Mouse (Mus musculus): ENCODE data around the gene Ogdh.

DNA sequence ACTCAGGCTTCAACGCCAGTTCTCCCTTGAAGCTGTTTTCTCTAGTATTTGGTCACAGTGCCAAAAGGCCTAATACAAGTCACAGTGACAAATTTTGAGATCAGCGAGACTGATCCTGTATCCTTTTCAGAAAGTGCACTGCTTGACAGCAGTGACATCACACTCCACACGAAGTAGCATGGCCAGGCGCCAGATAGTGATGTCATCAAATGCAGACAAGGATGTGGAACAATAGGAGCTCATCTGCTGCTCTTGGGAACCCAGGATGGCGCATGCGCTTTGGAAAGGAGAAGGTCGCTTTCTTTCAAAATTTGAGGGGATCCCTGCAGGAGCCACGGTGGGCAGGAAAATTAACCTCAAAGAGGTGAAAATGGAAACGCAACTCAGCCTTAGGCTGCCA lies 81.4 kb downstream of the Ogdh start:
- TF ChIP-seq CTCF (IDR thresholded peaks at IDR 0.05; ENCODE audit: extremely low read depth, insufficient read depth, low read length) = no peak
- TF ChIP-seq POLR2A (IDR thresholded peaks at IDR 0.05; ENCODE audit: extremely low read depth, insufficient read depth, low read length) = no peak
